Mouse (Mus musculus): ENCODE data around the gene D430041D05Rik.

DNA sequence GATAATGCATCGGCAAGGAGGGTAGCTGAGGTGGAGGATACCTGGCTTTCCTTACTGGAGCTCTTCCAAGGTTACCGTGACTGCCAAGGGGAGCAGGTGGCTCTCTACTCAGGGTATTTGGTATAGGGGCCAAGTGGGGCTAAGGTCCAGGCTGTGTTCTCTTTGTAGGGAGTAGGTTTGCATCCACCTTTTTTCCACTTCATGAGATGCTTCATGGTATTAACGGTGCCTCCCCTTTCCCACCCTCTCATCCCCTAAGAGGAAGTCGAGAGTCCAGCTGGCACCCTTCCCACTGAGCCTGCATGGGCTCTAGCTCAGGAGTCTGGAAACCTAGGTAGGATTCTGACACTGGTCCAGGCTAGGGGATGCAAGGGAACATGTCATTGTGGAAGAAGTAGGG lies 257.5 kb downstream of the D430041D05Rik start:
- no peak for TF ChIP-seq CTCF (IDR thresholded peaks at IDR 0.05; ENCODE audit: low read depth)
- no peak for TF ChIP-seq EP300 (optimal IDR thresholded peaks at IDR 0.05)
